Mouse (Mus musculus): ENCODE results near the gene Slc17a5. TPM values are rescaled to one million over a fixed set of nuclear protein-coding genes. Genes with fewer than 3 reads are reported as not detected.
A peak's percentile ranks its signal among the peaks of the same experiment; 100 is the strongest.

The Slc17a5 gene
- 8.8 and 9.7 TPM in 2 replicates for polyA plus RNA-seq (2015; fragmentation: Nextera tagmentation; extraction: Ambion mirVana)

DNA sequence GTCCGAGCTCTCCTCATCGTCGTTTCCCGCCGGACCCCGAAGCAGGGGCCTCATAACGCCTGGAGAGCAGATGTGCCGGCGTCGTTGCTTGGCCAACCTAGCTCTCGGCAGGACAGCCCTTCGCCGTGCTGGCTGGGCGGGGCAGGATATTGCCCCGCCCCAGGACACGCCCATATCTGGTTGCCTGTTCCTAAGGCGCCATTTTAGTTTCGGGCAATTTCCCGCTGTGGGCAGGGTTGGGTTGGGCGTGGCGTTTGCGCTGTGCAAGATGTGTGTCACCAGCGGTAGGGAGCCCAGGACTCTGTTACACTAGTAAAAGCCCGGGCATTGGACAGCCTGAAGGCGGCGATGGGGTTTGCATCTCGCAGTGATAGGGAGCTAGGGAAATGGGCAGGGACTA is at the start of gene Slc17a5:
TSS of gene Slc17a5 (minus strand) at position 128 of the 400 bp plus-strand sequence.
- under 1% methylated on average over 27 of the region's 27 CpGs for WGBS
- peak within 1 kb of the TSS; percentile 82 for H3K4me2 ChIP-seq (ENCODE audit: low read depth, low read length)
- H3K9ac ChIP-seq (ENCODE audit: low read length), result peak within 1 kb of the TSS; percentile 81
- H3K27me3 ChIP-seq (ENCODE audit: control insufficient read depth, insufficient read depth, low read length), result no peaks in the 10 kb centered on the region
- H3K4me1 ChIP-seq (ENCODE audit: control insufficient read depth, insufficient read depth, low read length), result peaks cover 5% of the 10 kb centered on the region; the same call in 1 of the 2 replicates
- H3K9me3 ChIP-seq (replicated peaks; ENCODE audit: control insufficient read depth, low read length), result no peaks in the 10 kb centered on the region
- peak within 1 kb of the TSS; percentile 77 for H3K4me3 ChIP-seq (ENCODE audit: low read length)
- peak within 1 kb of the TSS; percentile 53 for H3K27ac ChIP-seq (ENCODE audit: low read length)
- H3K36me3 ChIP-seq (ENCODE audit: control insufficient read depth, insufficient read depth), result no peaks in the 10 kb centered on the region
- peak; percentile 98 for ATAC-seq (replicated peaks; ENCODE audit: extremely low read depth, insufficient read depth, low FRiP score)

- H3K9ac ChIP-seq (ENCODE audit: low read length), result no peak overlapping the region
- H3K4me1 ChIP-seq (ENCODE audit: control insufficient read depth, insufficient read depth, low read length), result no peaks in the 10 kb centered on the region
- no peaks in the 10 kb centered on the region for H3K9me3 ChIP-seq (replicated peaks; ENCODE audit: control insufficient read depth, low read length)
- H3K27me3 ChIP-seq (ENCODE audit: control insufficient read depth, insufficient read depth, low read length), result no peaks in the 10 kb centered on the region
- no peak overlapping the region for H3K27ac ChIP-seq (ENCODE audit: low read length)
- no peak overlapping the region for H3K4me2 ChIP-seq (ENCODE audit: low read depth, low read length)
- no peak overlapping the region for H3K4me3 ChIP-seq (ENCODE audit: low read length)
- ATAC-seq (replicated peaks; ENCODE audit: extremely low read depth, insufficient read depth, low FRiP score), result no peak
- no peaks in the 10 kb centered on the region for H3K36me3 ChIP-seq (ENCODE audit: control insufficient read depth, insufficient read depth)
- WGBS, result 61% methylated on average over 3 of the region's 3 CpGs
These were observed 46.1 kb upstream of the Slc17a5 start for GRCm38 (mm10) chr9:78633976-78634375.

DNA sequence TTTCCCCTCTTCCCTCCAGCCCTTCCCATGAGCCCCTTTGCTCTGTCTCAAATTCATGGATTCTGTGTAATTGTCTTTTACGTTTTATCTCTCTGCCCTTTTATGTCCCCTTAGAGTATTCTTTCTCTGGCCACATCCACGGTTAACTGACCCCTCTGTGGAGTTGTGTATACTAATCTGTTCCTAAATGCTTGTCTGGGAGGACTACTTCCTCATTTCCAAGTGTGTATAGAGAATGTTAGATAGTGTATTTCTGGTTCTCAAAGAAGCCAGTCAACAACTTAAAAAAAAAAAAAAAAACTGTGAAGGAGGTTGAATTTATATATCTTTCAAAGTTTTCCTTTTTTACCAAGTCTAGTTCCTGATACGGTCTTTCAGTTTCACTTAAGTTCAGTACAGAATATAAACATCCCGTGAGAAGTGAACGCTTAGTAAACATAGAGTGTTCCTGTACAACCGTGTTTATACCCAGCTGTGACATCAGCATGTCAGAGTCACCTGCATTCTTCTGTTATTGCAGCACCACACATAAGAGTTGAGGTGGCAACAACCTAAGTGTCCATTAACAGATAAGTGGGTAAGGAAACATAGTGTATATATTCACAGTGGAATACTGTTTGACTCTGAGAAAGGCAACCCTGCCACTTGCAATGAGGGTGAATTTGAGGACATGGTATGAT is 44.1 kb upstream of the Slc17a5 start:
- Histone ChIP-seq H3K36me3 (ENCODE audit: control insufficient read depth, insufficient read depth) (no peaks in the 10 kb centered on the region), H3K9me3 (replicated peaks; ENCODE audit: control insufficient read depth, low read length) (no peaks in the 10 kb centered on the region), H3K4me1 (ENCODE audit: control insufficient read depth, insufficient read depth, low read length) (no peaks in the 10 kb centered on the region), H3K9ac (ENCODE audit: low read length) (no peak overlapping the region), H3K4me2 (ENCODE audit: low read depth, low read length) (no peak overlapping the region), H3K27ac (ENCODE audit: low read length) (no peak overlapping the region), H3K4me3 (ENCODE audit: low read length) (no peak overlapping the region), H3K27me3 (ENCODE audit: control insufficient read depth, insufficient read depth, low read length) (no peaks in the 10 kb centered on the region)
- WGBS, result 62% methylated on average over 6 of the region's 6 CpGs
- ATAC-seq (replicated peaks; ENCODE audit: extremely low read depth, insufficient read depth, low FRiP score), result no peak

GRCm38 (mm10) chr9:78629991-78630390 is 42.1 kb upstream of the Slc17a5 start:
- WGBS, result 43% methylated on average over 6 of the region's 6 CpGs
- no peaks in the 10 kb centered on the region for H3K27me3 ChIP-seq (ENCODE audit: control insufficient read depth, insufficient read depth, low read length)
- H3K9me3 ChIP-seq (replicated peaks; ENCODE audit: control insufficient read depth, low read length), result no peaks in the 10 kb centered on the region
- no peak for ATAC-seq (replicated peaks; ENCODE audit: extremely low read depth, insufficient read depth, low FRiP score)
- no peak overlapping the region for H3K27ac ChIP-seq (ENCODE audit: low read length)
- peak overlapping the region; percentile 15; the same call in 1 of the 2 replicates for H3K4me2 ChIP-seq (ENCODE audit: low read depth, low read length)
- H3K36me3 ChIP-seq (ENCODE audit: control insufficient read depth, insufficient read depth), result no peaks in the 10 kb centered on the region
- H3K9ac ChIP-seq (ENCODE audit: low read length), result no peak overlapping the region
- H3K4me1 ChIP-seq (ENCODE audit: control insufficient read depth, insufficient read depth, low read length), result no peaks in the 10 kb centered on the region
- H3K4me3 ChIP-seq (ENCODE audit: low read length), result no peak overlapping the region

DNA sequence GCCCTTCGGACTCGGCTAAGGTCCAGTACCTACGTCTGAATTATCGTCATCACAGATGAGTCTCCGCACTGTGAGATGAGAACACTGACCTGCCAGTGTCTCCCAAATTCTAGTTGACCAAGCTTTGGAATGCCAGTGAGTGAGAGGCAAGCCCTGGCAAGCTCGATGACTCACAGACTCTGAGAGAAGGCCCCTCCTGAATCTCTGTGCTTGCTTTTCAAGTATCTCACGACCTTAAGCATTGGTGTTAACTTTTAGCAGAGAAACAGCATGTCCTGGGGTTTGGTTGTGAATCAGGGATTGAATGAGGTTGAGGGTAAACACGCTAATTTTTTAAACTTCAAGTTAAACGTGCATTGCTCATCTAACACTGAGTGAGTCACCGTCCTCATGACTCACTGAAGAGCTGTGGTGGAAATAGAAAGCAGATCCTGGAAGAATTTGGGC is 35.5 kb upstream of the Slc17a5 start:
- H3K4me3 ChIP-seq (ENCODE audit: low read length), result no peak overlapping the region
- no peak overlapping the region for H3K4me2 ChIP-seq (ENCODE audit: low read depth, low read length)
- no peak overlapping the region for H3K9ac ChIP-seq (ENCODE audit: low read length)
- H3K36me3 ChIP-seq (ENCODE audit: control insufficient read depth, insufficient read depth), result no peaks in the 10 kb centered on the region
- no peaks in the 10 kb centered on the region for H3K4me1 ChIP-seq (ENCODE audit: control insufficient read depth, insufficient read depth, low read length)
- H3K27me3 ChIP-seq (ENCODE audit: control insufficient read depth, insufficient read depth, low read length), result no peaks in the 10 kb centered on the region
- WGBS, result 58% methylated on average over 10 of the region's 10 CpGs
- H3K9me3 ChIP-seq (replicated peaks; ENCODE audit: control insufficient read depth, low read length), result no peaks in the 10 kb centered on the region
- H3K27ac ChIP-seq (ENCODE audit: low read length), result no peak overlapping the region
- no peak for ATAC-seq (replicated peaks; ENCODE audit: extremely low read depth, insufficient read depth, low FRiP score)

DNA sequence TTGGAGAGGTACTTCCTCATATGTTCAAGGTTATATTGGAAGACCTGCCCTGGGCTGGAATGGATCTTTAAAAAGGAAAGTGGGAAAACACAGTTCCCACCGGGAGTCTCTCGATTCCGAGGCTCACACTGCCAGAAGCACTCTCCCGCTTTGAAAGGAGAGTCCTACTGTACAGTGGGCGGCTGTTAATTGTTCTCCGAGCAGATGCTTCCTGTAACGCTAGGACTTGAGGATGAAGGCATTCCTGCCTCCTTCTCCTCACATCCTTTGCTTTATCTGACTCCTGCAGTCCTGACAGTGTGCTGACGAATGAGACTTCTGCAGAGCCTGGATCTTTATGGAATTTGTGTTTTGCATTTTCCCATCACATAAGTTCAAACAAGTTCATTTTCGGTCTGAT is 31.4 kb upstream of the Slc17a5 start:
- WGBS, result 57% methylated on average over 9 of the region's 9 CpGs
- no peak for ATAC-seq (replicated peaks; ENCODE audit: extremely low read depth, insufficient read depth, low FRiP score)
- Histone ChIP-seq H3K36me3 (ENCODE audit: control insufficient read depth, insufficient read depth) (no peaks in the 10 kb centered on the region), H3K9ac (ENCODE audit: low read length) (no peak overlapping the region), H3K4me3 (ENCODE audit: low read length) (no peak overlapping the region), H3K4me2 (ENCODE audit: low read depth, low read length) (no peak overlapping the region), H3K4me1 (ENCODE audit: control insufficient read depth, insufficient read depth, low read length) (peaks cover 2% of the 10 kb centered on the region; the same call in 1 of the 2 replicates), H3K27me3 (ENCODE audit: control insufficient read depth, insufficient read depth, low read length) (no peaks in the 10 kb centered on the region; the same call in 1 of the 2 replicates), H3K27ac (ENCODE audit: low read length) (no peak overlapping the region), H3K9me3 (replicated peaks; ENCODE audit: control insufficient read depth, low read length) (no peaks in the 10 kb centered on the region)

DNA sequence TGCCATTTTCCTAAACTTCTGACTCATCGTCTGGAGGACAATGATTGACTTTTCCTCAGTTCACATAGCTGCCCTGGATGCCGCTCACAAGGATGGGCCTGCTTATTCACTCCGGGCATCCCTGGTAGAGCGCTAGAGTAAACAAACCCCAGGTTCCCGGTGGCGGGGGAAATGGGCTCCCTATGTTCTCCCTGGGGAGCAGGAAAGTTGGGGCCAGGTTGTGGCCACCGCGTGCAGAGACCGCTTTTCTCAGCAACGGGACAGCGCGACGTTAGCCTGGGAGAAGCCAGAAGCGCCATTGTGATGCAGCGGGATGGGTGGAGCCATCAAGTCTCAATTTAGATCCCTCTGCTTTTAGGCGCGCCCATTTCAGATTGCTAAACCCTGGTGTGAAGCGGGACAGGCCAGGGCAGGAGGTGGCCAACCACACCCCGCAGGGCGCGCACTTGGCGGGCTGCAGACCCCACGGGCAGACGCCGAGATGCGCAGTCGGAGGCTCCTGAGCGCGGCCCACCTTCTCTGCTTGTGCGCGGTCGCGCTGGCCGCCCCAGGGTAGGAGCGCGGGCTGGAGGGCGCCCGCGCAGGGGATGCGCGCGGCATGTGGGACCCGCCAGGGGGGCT is 27.7 kb upstream of the Slc17a5 start, which contains the start of gene Cd109:
TSS of gene Cd109 (plus strand) at position 146 of the 621 bp plus-strand sequence.
- Histone ChIP-seq H3K27ac (ENCODE audit: low read length) (no peak within 1 kb of the TSS), H3K27me3 (ENCODE audit: control insufficient read depth, insufficient read depth, low read length) (no peaks in the 10 kb centered on the region; the same call in 1 of the 2 replicates), H3K9ac (ENCODE audit: low read length) (peak within 1 kb of the TSS; percentile 70), H3K36me3 (ENCODE audit: control insufficient read depth, insufficient read depth) (no peaks in the 10 kb centered on the region), H3K4me2 (ENCODE audit: low read depth, low read length) (peak within 1 kb of the TSS; percentile 94), H3K4me3 (ENCODE audit: low read length) (peak within 1 kb of the TSS; percentile 72), H3K4me1 (ENCODE audit: control insufficient read depth, insufficient read depth, low read length) (peaks cover 2% of the 10 kb centered on the region; the same call in 1 of the 2 replicates), H3K9me3 (replicated peaks; ENCODE audit: control insufficient read depth, low read length) (no peaks in the 10 kb centered on the region)
- peak; percentile 63; the same call in 1 of the 2 replicates for ATAC-seq (replicated peaks; ENCODE audit: extremely low read depth, insufficient read depth, low FRiP score)
- WGBS, result under 1% methylated on average over 43 of the region's 43 CpGs

DNA sequence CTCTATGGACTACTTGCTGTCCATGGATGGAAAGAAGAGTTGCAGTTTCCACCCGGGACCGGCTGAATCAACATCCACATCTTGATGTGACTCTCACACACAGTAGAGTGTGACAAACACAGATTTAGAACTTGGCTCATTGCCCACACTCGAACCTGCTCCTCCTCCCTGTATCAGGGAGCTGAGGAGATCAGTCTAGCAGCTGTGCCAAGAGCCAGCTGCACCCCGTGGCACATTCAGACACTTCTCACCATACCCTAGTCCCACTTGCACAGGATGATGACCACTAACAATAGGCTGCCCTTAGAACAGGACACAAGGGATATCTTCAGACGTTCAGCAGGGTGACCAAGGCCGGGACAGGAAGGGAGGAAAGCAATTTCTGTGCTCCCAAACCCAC is 26.4 kb upstream of the Slc17a5 start:
- ATAC-seq (replicated peaks; ENCODE audit: extremely low read depth, insufficient read depth, low FRiP score), result 0 out of 2 replicates have a peak, but pooled peaks have one; percentile 38
- no peaks in the 10 kb centered on the region; the same call in 1 of the 2 replicates for H3K27me3 ChIP-seq (ENCODE audit: control insufficient read depth, insufficient read depth, low read length)
- no peak overlapping the region for H3K4me3 ChIP-seq (ENCODE audit: low read length)
- no peak overlapping the region for H3K27ac ChIP-seq (ENCODE audit: low read length)
- peaks cover 2% of the 10 kb centered on the region; the same call in 1 of the 2 replicates for H3K4me1 ChIP-seq (ENCODE audit: control insufficient read depth, insufficient read depth, low read length)
- no peaks in the 10 kb centered on the region for H3K9me3 ChIP-seq (replicated peaks; ENCODE audit: control insufficient read depth, low read length)
- H3K9ac ChIP-seq (ENCODE audit: low read length), result no peak overlapping the region
- H3K4me2 ChIP-seq (ENCODE audit: low read depth, low read length), result no peak overlapping the region
- WGBS, result 27% methylated on average over 6 of the region's 6 CpGs
- no peaks in the 10 kb centered on the region for H3K36me3 ChIP-seq (ENCODE audit: control insufficient read depth, insufficient read depth)

All from heart, embryonic 16.5 days (tissue).